Mouse (Mus musculus) MEL (cell line): ENCODE measurements around the gene C3. TPM values are rescaled to one million over a fixed set of nuclear protein-coding genes. Genes with fewer than 3 reads are reported as not detected.

Experiments used
- DNase-seq: peaks from one replicate; pipeline ENCODE4 v3.0.0; 2011; ENCODE audit warnings: low read depth, low spot score
- H3K27ac ChIP-seq: 2 replicates; pipeline ENCODE4 v1.5.1; 2012; ENCODE audit warnings: low read depth, mild to moderate bottlenecking, control low read depth, low read length, moderate library complexity; ENCODE audit not compliant: control insufficient read depth
- H3K27me3 ChIP-seq, 2 experiments: fragments of 150-350 bp in 1 of 2; sonication (generic) in 1 of 2; 2 replicates each; pipeline ENCODE4 v1.6.1; 2012; ENCODE audit warnings: low read length in 2 of 2, mild to moderate bottlenecking in 2 of 2, improper control_type of control experiment in 1 of 2, moderate library complexity in 1 of 2; ENCODE audit not compliant: insufficient read depth in 2 of 2, control insufficient read depth in 1 of 2
- H3K36me3 ChIP-seq, 2 experiments: 2 replicates each; pipeline ENCODE4 v1.6.1; 2012 to 2014; ENCODE audit warnings: low read length in 2 of 2, improper control_type of control experiment in 1 of 2, inconsistent platforms in 1 of 2, mild to moderate bottlenecking in 1 of 2; ENCODE audit not compliant: insufficient read depth in 2 of 2, control insufficient read depth in 1 of 2
- H3K4me1 ChIP-seq, 2 experiments: fragments of 150-350 bp in 1 of 2; sonication (generic) in 1 of 2; 2 replicates each; pipeline ENCODE4 v1.6.1; 2012; ENCODE audit warnings: low read length in 2 of 2, improper control_type of control experiment in 1 of 2, mild to moderate bottlenecking in 1 of 2; ENCODE audit not compliant: insufficient read depth in 2 of 2, control insufficient read depth in 1 of 2
- H3K4me3 ChIP-seq, 2 experiments: fragments of 150-350 bp in 1 of 2; sonication (generic) in 1 of 2; 2 replicates each; pipeline ENCODE4 v1.5.1; 2012; ENCODE audit warnings: low read depth in 2 of 2, low read length in 2 of 2, mild to moderate bottlenecking in 2 of 2, moderate library complexity in 2 of 2, control low read depth in 1 of 2, improper control_type of control experiment in 1 of 2; ENCODE audit not compliant: control insufficient read depth in 1 of 2, insufficient read depth in 1 of 2
- H3K79me2 ChIP-seq: 2 replicates; pipeline ENCODE4 v1.6.1; 2012; ENCODE audit warnings: mild to moderate bottlenecking, low read length, moderate library complexity; ENCODE audit not compliant: control insufficient read depth, poor library complexity, insufficient read depth
- H3K9ac ChIP-seq: 2 replicates; pipeline ENCODE4 v1.6.1; 2012; ENCODE audit warnings: low read depth, mild to moderate bottlenecking, control low read depth, low read length, moderate library complexity; ENCODE audit not compliant: control insufficient read depth, poor library complexity, severe bottlenecking
- H3K9me3 ChIP-seq: fragments of 150-350 bp; sonication (generic); replicated peaks from 2 replicates; pipeline ENCODE4 v1.6.1; 2012; ENCODE audit warnings: mild to moderate bottlenecking, low read length, improper control_type of control experiment, moderate library complexity; ENCODE audit not compliant: insufficient read depth
- CTCF ChIP-seq, 3 experiments: IDR thresholded peaks in 2 of 3; conservative IDR thresholded peaks in 1 of 3; 2 replicates each; pipeline ENCODE4 v1.5.1; 2011 to 2012; ENCODE audit warnings: low read length in 3 of 3, low read depth in 2 of 3, mild to moderate bottlenecking in 2 of 3, improper control_type of control experiment in 1 of 3, inconsistent platforms in 1 of 3, mixed read lengths in 1 of 3, moderate library complexity in 1 of 3; ENCODE audit not compliant: control insufficient read depth in 1 of 3, insufficient read depth in 1 of 3, poor library complexity in 1 of 3, severe bottlenecking in 1 of 3
- ETS1 ChIP-seq: IDR thresholded peaks from 2 replicates; pipeline ENCODE4 v1.6.1; 2012; ENCODE audit warnings: low read depth, mild to moderate bottlenecking, inconsistent platforms, low read length, improper control_type of control experiment, moderate library complexity
- GATA1 ChIP-seq: IDR thresholded peaks from 2 replicates; pipeline ENCODE4 v1.6.1; 2011; ENCODE audit warnings: low read depth, low read length, improper control_type of control experiment
- JUND ChIP-seq: IDR thresholded peaks from 2 replicates; pipeline ENCODE4 v1.6.1; 2011; ENCODE audit warnings: low read depth, mild to moderate bottlenecking, improper control_type of control experiment, low read length
- MYB ChIP-seq: IDR thresholded peaks from 2 replicates; pipeline ENCODE4 v1.6.1; 2011; ENCODE audit warnings: mild to moderate bottlenecking, low read depth, low read length, improper control_type of control experiment
- NRF1 ChIP-seq: IDR thresholded peaks from 2 replicates; pipeline ENCODE4 v1.6.1; 2014; ENCODE audit warnings: low read depth, mild to moderate bottlenecking, inconsistent platforms, low read length, improper control_type of control experiment, moderate library complexity; ENCODE audit not compliant: poor library complexity, insufficient read depth, severe bottlenecking
- RAD21 ChIP-seq: IDR thresholded peaks from 2 replicates; pipeline ENCODE4 v1.6.1; 2011; ENCODE audit warnings: mild to moderate bottlenecking, low read depth, low read length, improper control_type of control experiment
- RCOR1 ChIP-seq: IDR thresholded peaks from 2 replicates; pipeline ENCODE4 v1.6.1; 2012; ENCODE audit warnings: low read depth, mild to moderate bottlenecking, inconsistent platforms, low read length, improper control_type of control experiment
- SMC3 ChIP-seq: IDR thresholded peaks from 2 replicates; pipeline ENCODE4 v1.6.1; 2011; ENCODE audit warnings: low read depth, low read length, improper control_type of control experiment
- TAL1 ChIP-seq: IDR thresholded peaks from 2 replicates; pipeline ENCODE4 v1.6.1; 2012; ENCODE audit warnings: mild to moderate bottlenecking, inconsistent platforms, low read length, moderate library complexity, mixed read lengths
- ZC3H11A ChIP-seq: IDR thresholded peaks from 2 replicates; pipeline ENCODE4 v1.6.1; 2012; ENCODE audit warnings: low read depth, mild to moderate bottlenecking, inconsistent platforms, low read length, improper control_type of control experiment
- polyA plus RNA-seq, 2 experiments: library from polyadenylated mRNA; stranded (reverse) in 1 of 2; unstranded in 1 of 2; fragments of >175 nt in 1 of 2; fragments of >200 nt in 1 of 2; gene quantifications; 2 replicates each; pipeline versions ENCODE4 v1.2.1 to v1.2.4; 2012; ENCODE audit warnings: low replicate concordance in 2 of 2, low read depth in 1 of 2; ENCODE audit not compliant: insufficient read length in 2 of 2, insufficient read depth in 1 of 2, missing spikeins in 1 of 2
- total RNA-seq: library from RNA; depleted of rRNA; stranded (reverse); fragments of 300-350 nt; gene quantifications from 2 replicates; pipeline ENCODE4 v1.2.3, GENCODE M21; 2012

C3 gene
- total and polyA plus RNA-seq, 3 experiments = 0.35 to 3.2 TPM; not detected in 1

DNA sequence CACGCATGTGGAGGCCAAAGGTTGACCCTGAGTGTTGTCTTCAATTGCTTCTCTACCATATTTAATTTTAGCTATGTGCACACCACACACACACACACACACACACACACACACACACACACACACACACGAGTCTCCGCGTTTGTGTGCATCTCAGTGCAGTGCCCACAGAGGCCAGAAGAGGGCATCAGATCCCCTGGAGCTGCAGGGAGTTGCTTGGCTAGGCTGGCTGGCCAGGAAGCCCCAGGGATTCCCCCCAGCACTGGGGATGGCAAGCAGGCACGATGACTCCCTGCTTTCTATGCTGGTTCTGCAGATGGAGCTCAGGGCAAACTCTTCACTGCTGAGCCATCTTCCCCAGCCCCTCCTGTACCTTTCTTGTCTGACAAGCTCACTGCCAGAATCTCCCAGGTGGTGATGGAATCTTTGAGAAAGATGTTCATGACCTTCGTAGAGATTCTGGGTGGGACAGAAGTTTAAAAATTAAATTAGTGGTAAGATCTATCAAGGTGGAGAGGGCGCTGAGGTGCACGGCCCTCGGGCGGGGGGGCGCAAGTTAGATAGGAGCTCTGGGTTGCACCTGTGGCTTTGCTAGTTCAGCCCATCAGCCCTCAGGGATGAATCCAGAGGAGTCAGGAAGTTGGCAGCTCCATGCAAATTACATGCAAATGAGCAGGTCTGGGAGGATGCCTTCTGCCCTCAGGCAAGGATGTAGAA is 8.6 kb downstream of the C3 start:
- Histone ChIP-seq H3K4me1 (peaks cover 0 to 29% of the 10 kb centered on the region in 2 experiments; a peak in 2 of 4 replicates), H3K79me2 (no peaks in the 10 kb centered on the region), H3K9me3 (no peaks in the 10 kb centered on the region), H3K9ac (no peak overlapping the region), H3K27me3 (no peaks in the 10 kb centered on the region), H3K4me3 (no peak overlapping the region), H3K36me3 (peaks cover 0 to 10% of the 10 kb centered on the region in 2 experiments; a peak in 2 of 4 replicates), H3K27ac (no peak overlapping the region)
- TF ChIP-seq TAL1 = no peak
- peak; percentile 57 for TF ChIP-seq RAD21
- TF ChIP-seq CTCF (IDR thresholded peaks at IDR 0.05 in 2 of 3, conservative IDR thresholded peaks at IDR 0.05 in 1 of 3; ENCODE audit: control insufficient read depth in 1 of 3, insufficient read depth in 1 of 3, low read depth in 2 of 3, low read length in 3 of 3, poor library complexity in 1 of 3, severe bottlenecking in 1 of 3) = peak; percentile 51 to 84 (median 72); a peak in 5 of 6 replicates
- TF ChIP-seq JUND = no peak
- no peak for TF ChIP-seq NRF1
- no peak for TF ChIP-seq ETS1
- peak; percentile 85 for TF ChIP-seq SMC3
- TF ChIP-seq ZC3H11A = peak; percentile 72
- DNase-seq = peak; percentile 69

GRCm38 (mm10) chr17:57218335-57218900 is 9.5 kb downstream of the C3 start:
- H3K27ac ChIP-seq = no peak overlapping the region
- no peak overlapping the region for H3K4me3 ChIP-seq
- no peaks in the 10 kb centered on the region for H3K27me3 ChIP-seq
- peaks cover 0 to 20% of the 10 kb centered on the region in 2 experiments; a peak in 2 of 4 replicates for H3K4me1 ChIP-seq
- H3K9ac ChIP-seq = no peak overlapping the region
- H3K9me3 ChIP-seq = no peaks in the 10 kb centered on the region
- no peak for DNase-seq
- TF ChIP-seq MYB (no peak), RCOR1 (no peak), TAL1 (no peak), ETS1 (no peak), GATA1 (no peak), CTCF (IDR thresholded peaks at IDR 0.05 in 2 of 3, conservative IDR thresholded peaks at IDR 0.05 in 1 of 3; ENCODE audit: control insufficient read depth in 1 of 3, insufficient read depth in 1 of 3, low read depth in 2 of 3, low read length in 3 of 3, poor library complexity in 1 of 3, severe bottlenecking in 1 of 3) (no peak)
- peaks cover 0 to 6% of the 10 kb centered on the region in 2 experiments; a peak in 1 of 4 replicates for H3K36me3 ChIP-seq
- H3K79me2 ChIP-seq = no peaks in the 10 kb centered on the region
